Mouse (Mus musculus) left cerebral cortex, adult 8-10 months (tissue): Measurements from ENCODE around the gene Srcap. TPM values are rescaled to one million over a fixed set of nuclear protein-coding genes. Genes with fewer than 3 reads are reported as not detected.

Experiments used
- DNase-seq, 2 experiments: peaks; one replicate each; pipeline ENCODE4 v3.0.0; 2022; ENCODE audit warnings: low spot score in 2 of 2
- microRNA-seq, 2 experiments: library from miRNA; unstranded; fragments of <30 nt; microRNA quantifications; one replicate each; pipeline ENCODE4 v1.2.0; 2022
- total RNA-seq, 4 experiments: library from RNA; stranded (reverse); gene quantifications; 2 replicates each; pipeline ENCODE4 v1.2.4; 2022

Srcap gene
- total RNA-seq, 4 experiments from 2014 or later: 112 to 117 (median 115) TPM

DNA sequence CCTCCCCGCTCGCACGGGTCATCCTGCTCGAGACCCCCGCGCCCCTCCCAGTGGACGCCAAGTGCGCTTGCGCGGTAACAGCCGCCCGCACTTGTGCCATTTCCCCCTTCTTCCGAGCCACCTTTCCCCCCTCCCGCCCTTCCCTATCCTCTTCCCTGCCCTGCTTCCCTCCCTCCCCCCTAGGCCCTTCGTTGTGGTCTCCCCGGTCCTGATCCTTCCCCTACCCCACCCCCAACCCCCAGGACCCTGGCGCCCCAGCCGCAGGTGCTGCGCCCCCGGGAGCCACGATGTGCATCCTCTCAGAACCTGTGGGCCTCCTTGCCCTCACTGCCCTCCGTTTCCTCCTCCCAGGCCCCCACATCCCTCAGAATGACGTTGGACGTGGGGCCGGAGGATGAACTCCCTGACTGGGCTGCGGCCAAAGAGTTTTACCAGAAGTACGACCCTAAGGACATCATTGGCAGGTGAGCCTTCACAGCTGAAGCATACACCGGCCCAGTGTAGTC lies 61.8 kb downstream of the Srcap start:
- no peak for DNase-seq

DNA sequence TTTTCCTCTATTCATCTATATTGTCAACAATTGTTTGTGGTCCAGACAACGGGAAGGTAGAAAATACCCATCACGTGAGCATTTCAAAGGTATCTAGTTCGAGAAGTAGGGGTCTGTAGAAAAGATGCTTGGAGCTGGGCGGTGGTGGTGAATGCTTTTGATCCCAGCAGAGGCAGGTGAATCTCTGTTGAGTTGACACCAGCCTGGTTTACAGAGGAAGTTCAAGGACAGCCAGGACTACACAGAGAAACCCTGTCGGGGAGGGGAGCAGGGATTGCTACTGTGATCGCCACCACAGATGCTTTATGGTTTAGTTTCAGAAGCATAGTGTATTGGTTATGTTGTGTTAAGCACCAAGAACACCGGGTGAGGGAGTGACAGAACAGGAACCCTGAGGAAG lies 62.3 kb downstream of the Srcap start:
- no peak for DNase-seq

DNA sequence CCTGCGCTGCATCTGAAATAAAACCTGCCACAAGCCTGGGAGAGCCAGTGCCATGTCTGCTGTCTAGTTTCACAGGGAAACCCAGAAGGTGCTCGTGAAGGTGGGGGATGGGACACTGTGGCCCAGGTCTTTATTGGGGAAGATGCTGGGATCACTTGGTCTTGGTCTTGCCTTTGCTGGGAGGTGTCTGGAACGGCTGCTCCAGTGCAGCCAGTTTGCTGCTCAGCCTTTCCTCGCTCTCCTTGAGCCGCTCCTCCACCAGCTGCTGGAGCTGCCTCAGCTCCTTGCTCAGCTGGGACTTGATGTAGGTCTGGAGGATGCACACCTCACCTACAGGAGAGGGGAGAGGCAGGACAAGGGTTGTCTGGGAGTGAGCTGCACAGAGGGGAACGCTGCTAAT lies 71.5 kb downstream of the Srcap start:
- DNase-seq: no peak

DNA sequence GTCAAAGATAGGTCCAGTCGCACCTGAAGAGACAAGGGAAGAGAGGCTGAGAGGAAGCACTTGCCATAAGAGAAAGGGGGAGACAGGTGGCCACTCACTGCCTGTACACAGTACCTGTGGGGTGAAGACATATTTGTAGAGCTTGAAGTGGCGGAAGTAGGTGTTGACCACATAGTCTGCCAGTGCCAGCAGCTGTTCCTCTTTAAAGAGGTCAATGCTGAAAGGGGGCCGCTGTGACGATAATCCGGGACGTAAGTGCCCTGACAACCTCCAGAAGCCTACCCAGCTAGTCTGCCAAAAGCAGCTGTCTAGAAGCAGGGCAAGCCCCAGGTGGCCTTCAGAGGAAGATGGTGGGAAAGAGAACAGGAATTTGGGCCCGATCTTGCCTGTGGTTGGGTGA lies 73.2 kb downstream of the Srcap start:
- DNase-seq: no peak

DNA sequence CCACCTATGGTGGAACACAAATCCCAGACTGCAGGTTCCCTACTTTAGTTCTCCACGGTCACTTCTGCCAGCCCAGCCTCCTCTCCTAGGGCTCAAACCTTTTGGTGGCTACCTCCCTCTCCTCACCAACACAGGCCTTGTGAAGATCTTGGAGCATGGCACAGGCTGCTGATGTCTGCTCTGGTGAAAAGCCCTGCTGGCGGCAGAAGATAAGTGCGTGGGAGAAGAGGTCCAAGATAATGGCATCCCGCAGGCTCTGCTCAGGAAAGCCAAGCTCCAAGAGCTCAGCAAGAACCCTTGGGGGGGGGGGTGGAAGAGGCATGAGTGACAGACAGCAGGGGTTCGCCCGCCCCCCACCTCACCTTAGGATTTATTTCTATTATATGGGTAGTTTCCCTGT lies 74.4 kb downstream of the Srcap start:
- DNase-seq: no peak

DNA sequence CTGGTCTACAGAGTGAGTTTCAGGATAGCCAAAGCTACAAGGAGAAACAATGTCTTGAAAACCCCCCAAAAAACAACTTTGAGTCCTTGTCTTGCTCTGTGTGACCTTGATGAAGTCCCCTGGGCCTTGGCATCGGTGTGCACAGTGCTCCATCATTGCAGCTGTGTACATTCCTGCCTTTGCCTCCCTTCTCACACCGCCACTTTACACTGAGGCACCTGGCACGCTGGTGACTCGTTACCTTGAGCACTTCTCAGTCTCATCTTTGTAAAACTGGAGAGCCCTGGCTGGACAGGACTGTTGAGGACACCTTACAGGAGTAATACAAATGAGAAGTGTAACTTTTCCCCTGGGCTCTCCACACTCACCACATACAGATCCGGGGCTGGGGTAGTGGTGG lies 75.4 kb downstream of the Srcap start:
- no peak for DNase-seq

DNA sequence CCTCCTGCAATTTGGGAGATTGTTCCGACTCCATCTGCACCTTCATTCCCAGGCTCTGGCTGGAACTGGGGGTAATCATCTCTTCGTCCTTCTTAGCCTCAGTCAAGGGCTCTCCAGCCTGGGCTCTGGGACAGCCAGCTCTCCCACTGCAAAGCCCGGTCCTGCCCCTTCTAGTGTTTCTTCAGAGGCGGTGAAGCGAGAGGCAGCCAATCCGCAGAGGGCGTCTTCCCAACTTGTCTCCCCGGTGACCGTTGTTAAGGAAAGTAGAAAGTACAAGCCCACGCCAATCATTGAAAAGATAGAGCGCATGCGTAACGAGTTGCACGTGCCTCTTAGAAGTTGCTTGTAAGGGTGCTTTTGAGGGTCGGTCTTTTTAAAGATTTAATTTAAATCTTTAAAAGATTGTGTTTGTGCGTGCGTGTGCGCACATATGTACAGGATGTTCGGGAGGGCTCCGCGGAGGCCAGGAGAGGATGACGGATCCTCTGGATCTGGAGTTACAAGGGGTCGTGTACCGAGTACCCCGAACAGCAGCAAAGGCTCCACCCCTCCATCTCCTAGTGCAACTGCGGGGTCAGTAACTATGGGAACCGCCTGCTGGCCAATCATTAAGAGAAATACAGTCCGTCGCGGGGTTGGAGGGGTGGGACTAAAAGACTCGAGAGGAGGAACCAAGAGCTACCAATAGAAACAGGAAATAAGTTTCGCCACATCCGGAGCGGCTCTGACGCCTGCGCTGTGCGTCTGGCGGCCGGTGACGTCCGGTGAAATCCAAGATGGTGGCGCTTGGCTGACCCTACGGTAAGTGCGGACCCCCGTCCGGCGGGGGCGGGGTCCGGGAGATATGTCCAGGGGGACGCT lies 76.5 kb downstream of the Srcap start, which contains the start of the genes Ccdc189 and Rnf40:
Gene Ccdc189 (minus strand): TSS at position 585 of the 861 bp plus-strand sequence.
Gene Rnf40 (plus strand): TSS at position 757 of the 861 bp plus-strand sequence.
- peak; percentile 85 to 98 for DNase-seq

DNA sequence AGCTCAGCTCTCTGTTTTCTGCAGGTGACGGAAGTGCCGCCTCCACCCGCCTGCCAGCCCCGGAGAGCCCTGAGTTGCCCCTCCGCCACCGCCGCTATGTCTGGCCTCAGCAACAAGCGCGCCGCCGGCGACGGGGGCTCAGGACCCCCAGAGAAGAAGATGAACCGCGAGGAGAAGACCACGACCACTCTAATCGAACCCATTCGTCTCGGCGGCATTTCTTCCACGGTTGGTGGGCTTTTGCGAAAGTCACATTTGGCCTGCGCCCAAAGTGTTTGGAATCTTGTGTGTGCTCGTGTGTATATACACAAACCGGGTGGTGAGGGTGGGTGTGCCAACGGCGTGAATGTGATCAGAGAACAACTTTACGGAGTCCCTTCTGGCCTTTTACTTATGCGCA lies 77.1 kb downstream of the Srcap start:
- no peak for DNase-seq

DNA sequence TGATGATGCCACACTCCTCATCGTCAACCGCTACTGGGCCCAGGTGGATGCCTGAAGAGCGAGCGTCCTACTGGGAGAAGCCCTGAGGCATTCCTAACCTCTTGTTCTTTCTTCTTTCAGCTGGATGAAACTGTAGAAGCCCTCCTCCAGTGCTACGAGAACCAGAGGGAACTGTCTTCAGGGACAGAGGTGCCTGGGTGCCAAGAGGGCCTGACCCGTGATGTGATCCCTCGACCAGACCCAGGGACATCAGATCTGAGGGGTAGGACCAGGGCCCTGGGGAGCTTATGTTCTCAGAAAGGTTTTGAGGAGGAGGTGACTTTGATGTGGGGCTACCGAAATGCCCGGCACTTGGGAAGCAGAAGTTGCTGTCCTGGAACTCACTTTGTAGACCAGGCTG lies 77.9 kb downstream of the Srcap start:
- DNase-seq: no peak

DNA sequence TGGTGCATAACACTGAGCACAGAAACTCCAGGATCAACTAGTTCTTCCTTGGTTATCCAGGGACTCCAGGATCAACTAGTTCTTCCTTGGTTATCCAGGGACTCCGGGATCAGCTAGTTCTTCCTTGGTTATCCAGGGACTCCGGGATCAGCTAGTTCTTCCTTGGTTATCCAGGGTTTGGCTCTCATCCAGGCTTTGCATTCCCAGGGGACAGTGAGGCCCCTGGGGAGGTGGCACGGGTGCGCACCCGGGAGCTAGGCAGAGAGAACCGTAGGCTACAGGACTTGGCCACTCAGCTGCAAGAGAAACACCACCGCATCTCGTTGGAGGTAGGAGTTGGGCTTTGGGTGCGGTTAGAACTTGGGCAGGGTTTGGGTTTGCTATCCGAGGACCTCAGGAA lies 79.3 kb downstream of the Srcap start:
- DNase-seq: no peak

DNA sequence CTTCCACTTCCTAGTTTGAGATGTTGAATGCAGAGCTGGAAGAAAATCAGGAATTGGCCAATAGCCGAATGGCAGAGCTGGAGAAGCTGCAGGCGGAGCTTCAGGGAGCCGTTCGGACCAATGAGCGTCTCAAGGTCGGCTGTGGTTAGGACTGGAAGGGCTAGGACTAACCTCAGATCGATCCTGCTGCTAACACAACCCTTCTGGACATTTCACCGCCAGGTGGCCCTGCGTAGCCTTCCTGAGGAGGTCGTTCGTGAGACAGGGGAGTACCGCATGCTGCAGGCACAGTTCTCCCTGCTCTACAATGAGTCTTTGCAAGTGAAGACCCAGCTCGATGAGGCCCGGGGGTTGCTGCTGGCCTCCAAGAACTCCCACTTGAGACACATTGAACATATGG lies 80.8 kb downstream of the Srcap start:
- DNase-seq: no peak

DNA sequence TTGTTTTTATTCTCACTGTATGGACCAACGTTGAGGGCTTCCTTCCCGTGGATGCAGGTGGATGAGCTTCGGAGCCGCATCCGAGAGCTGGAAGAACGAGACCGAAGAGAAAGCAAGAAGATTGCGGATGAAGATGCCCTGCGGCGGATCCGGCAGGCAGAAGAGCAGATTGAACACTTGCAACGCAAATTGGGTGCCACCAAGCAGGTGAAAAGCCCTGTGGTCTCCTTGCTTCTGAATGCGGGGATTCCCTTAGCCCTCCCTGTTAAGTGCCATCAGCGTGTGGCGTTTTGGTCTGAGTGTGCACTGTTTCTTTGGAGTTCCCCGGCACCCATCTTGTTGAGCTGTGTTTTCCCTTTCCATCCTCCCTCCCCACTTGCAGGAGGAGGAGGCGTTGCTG lies 85.0 kb downstream of the Srcap start:
- DNase-seq: no peak

DNA sequence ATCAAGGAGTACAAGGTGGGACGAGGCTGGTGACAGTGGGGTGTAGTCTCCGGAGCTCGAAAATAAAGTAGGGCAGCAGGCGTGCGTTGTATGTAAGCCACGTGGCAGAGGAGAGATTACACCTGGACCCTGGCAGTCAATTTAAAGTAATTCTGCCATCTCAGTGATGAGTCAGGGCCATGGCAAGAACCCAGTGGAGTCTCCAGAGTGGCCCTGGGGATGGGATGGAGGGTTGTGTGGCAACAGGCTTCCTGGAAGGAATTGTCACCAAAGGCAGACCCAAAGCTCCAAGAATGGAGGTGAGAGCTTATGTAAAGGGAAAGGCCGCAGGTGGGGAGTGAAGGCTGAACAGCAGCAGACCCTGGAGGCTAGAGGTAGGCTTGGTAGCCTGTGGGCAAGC lies 88.8 kb downstream of the Srcap start:
- no peak for DNase-seq

DNA sequence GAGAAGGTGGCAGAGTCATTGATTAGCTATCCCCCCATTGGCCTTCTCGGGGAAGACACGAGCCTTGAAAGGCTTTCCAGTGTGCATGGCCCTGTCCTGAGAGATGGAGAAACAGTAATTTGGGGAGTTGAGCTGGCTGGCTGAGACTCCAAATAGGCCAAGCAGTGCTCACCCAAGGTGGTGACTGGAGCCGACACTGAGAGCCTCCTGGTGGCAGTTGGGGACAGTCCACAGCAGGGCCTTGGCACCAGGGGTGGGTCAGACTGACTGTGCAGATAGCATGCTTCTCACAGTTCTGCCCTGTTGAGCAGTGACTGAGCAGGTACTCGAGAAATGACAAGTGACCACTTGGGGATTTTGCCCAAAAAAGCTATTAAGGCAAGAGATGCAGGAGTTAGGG lies 90.0 kb downstream of the Srcap start:
- DNase-seq: no peak

DNA sequence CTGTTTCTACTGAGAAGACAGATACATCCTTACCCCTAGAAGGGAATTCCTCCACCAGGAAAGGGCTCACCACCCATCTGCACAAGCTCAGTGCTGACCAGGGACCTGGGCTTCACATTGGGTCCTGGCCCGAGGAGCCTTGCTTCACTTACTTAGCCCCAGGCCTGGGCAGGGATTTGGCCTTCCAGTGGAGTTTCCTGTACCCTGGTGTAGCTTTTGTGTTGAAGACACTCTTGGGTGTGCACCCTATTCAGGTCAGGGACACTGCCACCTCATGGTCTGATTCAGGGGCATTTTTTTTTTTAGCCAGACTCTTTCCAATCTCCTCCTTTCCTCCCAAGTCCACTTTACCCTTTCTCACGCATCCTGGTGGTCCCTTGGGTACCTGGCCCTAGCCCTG lies 91.1 kb downstream of the Srcap start:
- DNase-seq: no peak

DNA sequence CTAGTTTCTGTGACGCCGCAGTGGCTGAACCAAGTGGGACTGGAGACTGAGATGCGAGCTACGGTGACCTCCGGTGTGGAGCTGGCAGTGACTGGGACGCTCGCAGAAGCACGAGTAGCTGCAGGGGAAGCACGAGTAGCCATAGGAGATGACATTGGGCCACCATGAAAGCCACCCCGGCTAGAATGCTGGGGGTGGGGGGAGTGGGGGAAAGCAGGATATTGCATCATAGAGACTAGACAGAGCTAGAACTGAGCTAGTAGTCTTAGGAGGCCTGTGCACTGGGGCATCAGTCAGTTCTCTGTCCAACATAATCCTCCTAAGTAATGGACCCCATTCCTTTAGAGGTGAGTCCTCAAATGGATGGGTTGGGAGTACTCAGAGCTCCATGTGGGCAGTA lies 92.5 kb downstream of the Srcap start:
- DNase-seq: no peak

DNA sequence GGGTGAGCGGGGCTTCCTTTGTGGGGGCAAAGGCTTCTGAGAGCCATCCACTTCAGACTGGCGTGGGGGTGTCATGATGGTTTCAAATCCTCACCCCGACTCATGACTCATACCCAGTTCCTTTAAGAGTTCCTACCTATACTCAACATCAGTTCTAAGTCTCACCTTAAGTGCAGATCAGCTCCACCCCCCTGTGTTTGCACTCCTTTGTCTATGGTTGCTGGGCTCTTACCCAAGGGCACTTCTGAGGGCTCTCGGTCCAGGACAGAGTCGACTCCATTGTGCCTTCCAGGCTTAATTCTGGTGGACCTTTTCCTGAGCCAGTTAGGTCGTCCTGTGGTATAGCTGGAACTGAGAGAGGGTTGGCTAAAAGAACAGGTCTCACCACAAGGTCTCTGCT lies 95.4 kb downstream of the Srcap start:
- no peak for DNase-seq

Small RNAs within 50 kb of the gene (microRNA-seq; reads per million reads assigned to microRNA genes)
- 0 reads per million in 2 experiments for gene Gm47278
- 0 to 1.3 reads per million in 2 experiments for gene Mir7060

Other genes starting within 250 kb of the Srcap start
- gene Sephs2, start 237.9 kb upstream of the Srcap start, total RNA-seq: 10 to 100 TPM; 36.1 to 40.8 (median 38.1) TPM
- gene Itgal, start 215.7 kb upstream of the Srcap start, total RNA-seq: under 1 TPM; 0.44 to 0.91 (median 0.83) TPM
- gene Zfp768, start 166.4 kb upstream of the Srcap start, total RNA-seq: 10 to 100 TPM; 14.1 to 15.7 (median 15.2) TPM
- gene Zfp747, start 135.9 kb upstream of the Srcap start, total RNA-seq: 1 to 10 TPM; 6.6 to 8.8 (median 8.1) TPM
- gene 9130019O22Rik, start 124.8 kb upstream of the Srcap start, total RNA-seq: 1 to 10 TPM; 3.1 to 5.3 (median 4.2) TPM
- gene E430018J23Rik, start 118.4 kb upstream of the Srcap start, total RNA-seq: 10 to 100 TPM in 1 of 4 experiments, 1 to 10 TPM in 3; 6.5 to 10.3 (median 8.0) TPM
- 1 to 10 TPM; 6.1 to 6.7 (median 6.6) TPM for gene Zfp764, start 105.2 kb upstream of the Srcap start, total RNA-seq
- 10 to 100 TPM; 13.3 to 18.0 (median 16.5) TPM for gene Zfp688, start 89.9 kb upstream of the Srcap start, total RNA-seq
- gene Zfp689, start 62.8 kb upstream of the Srcap start, total RNA-seq: 1 to 10 TPM; 5.1 to 6.1 (median 5.9) TPM
- 10 to 100 TPM; 29.6 to 35.2 (median 30.4) TPM for gene Prr14, start 52.4 kb upstream of the Srcap start, total RNA-seq
- gene Fbrs, start 32.8 kb upstream of the Srcap start, total RNA-seq: 10 to 100 TPM; 47.1 to 55.2 (median 51.7) TPM
- gene Gm42715, start 7.6 kb downstream of the Srcap start, total RNA-seq: 10 to 100 TPM; 11.1 to 12.3 (median 11.5) TPM
- 1 to 10 TPM in 2 of 4 experiments, under 1 TPM in 1, not detected in 1; 1.00 to 1.3 (median 1.0) TPM for gene Tmem265, start 49.4 kb downstream of the Srcap start, total RNA-seq
- gene Phkg2, start 61.4 kb downstream of the Srcap start, total RNA-seq: 10 to 100 TPM; 74.2 to 85.4 (median 81.9) TPM
- gene Ccdc189, start 76.6 kb downstream of the Srcap start, total RNA-seq: 10 to 100 TPM in 2 of 4 experiments, 1 to 10 TPM in 2; 7.4 to 10.5 (median 10.0) TPM
- gene Rnf40, start 76.8 kb downstream of the Srcap start, total RNA-seq: 10 to 100 TPM; 57.1 to 68.5 (median 67.5) TPM
- 10 to 100 TPM; 19.3 to 29.3 (median 21.9) TPM for gene Zfp629, start 103.8 kb downstream of the Srcap start, total RNA-seq
- 10 to 100 TPM; 31.4 to 49.5 (median 43.6) TPM for gene Bcl7c, start 196.9 kb downstream of the Srcap start, total RNA-seq
- 1 to 10 TPM; 3.1 to 6.9 (median 4.2) TPM for gene Ctf1, start 200.8 kb downstream of the Srcap start, total RNA-seq
- gene Ctf2, start 220.2 kb downstream of the Srcap start, total RNA-seq: not detected
- 10 to 100 TPM; 59.3 to 68.5 (median 63.5) TPM for gene Fbxl19, start 232.6 kb downstream of the Srcap start, total RNA-seq